Mouse (Mus musculus): ENCODE measurements around the gene Tns2. TPM values are rescaled to one million over a fixed set of nuclear protein-coding genes. Genes with fewer than 3 reads are reported as not detected.

Gene Tns2
- polyA plus RNA-seq, 1 experiment from 2014 or later, result 45.9 TPM

DNA sequence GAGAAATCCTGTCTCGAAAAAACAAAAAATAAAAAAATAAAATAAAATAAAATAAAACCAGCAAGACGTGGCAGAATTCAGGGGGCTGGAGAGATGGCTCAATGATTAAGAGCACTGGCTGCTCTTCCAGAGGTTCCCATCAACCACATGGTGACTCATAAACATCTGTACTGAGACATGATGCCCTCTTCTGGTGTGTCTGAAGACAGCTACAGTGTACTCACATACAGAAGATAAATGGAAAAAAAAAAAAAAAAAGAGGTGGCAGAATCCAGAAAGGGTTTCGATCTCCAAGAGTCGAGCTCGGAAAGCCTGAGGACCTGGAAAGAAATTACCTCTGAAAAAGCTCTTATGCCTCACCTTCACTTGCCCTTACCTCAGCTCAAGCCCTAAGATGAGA, 40.9 kb downstream of the Tns2 start:
- H3K27me3 ChIP-seq (replicated peaks; ENCODE audit: control insufficient read depth, insufficient read depth, low read length), result peaks cover 31% of the 10 kb centered on the region
- WGBS, result 81% methylated on average over 5 of the region's 5 CpGs
- no peaks in the 10 kb centered on the region for H3K36me3 ChIP-seq (ENCODE audit: control insufficient read depth, insufficient read depth, low read length)
- H3K9ac ChIP-seq (ENCODE audit: low read depth, low read length), result no peak overlapping the region
- H3K4me3 ChIP-seq (ENCODE audit: low read depth, low read length), result no peak overlapping the region
- no peaks in the 10 kb centered on the region for H3K9me3 ChIP-seq (ENCODE audit: control insufficient read depth, low read length)
- peaks cover 14% of the 10 kb centered on the region for H3K4me1 ChIP-seq (ENCODE audit: control insufficient read depth, insufficient read depth, low read length)
- no peak overlapping the region for H3K4me2 ChIP-seq (ENCODE audit: low read depth, low read length)
- ATAC-seq (ENCODE audit: low read depth) (no peak), DNase-seq (ENCODE audit: low spot score) (no peak)
- H3K27ac ChIP-seq (replicated peaks; ENCODE audit: low read depth, low read length), result no peak overlapping the region

DNA sequence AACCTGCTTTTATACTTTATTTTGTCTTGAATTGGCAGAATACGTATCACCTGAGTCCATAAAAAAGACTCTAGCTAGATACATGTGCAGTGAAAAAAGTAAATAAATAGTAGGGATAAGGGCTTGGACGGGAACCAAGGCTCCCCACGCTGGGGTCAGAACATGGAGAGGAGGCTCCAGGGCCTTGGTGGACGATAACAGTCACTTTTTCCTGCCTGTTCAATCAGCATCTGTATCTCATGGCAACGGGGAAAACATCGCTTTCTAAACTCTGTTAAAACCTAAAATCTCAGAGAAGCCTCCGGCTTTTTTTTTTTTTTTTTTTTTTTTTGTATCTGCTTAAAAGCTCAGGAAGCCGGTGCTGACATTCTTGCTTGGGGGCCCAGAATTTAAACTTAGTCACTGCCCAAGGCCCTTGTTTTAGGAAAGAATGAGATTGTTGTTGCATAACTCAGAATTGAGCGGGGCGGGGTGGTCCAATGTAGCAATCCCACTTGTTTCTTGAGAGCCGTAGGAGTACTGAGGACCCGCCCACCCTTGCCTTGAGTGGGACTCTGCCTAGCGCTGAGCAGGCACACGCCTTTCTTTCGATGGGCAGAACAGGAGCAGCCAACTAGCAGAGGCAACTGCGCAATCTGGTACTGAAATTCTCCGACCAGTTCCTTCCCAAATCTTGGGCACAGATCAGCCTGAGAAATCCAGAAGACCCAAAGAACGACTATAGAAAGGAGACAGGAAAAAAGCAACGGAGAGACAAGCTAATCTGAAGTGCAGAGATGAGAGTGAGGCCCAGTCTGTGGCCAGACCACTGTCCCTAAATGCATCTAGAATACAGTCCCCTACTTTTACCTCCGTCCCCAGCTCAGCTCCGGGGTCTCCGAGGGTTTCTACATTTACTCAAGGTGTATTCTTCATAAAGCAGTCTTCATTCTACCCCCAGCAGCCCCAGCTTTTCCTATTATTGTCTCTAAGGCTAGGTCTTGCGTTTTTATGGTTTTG, 43.0 kb downstream of the Tns2 start:
- Histone ChIP-seq H3K27me3 (replicated peaks; ENCODE audit: control insufficient read depth, insufficient read depth, low read length) (peaks cover 32% of the 10 kb centered on the region), H3K27ac (replicated peaks; ENCODE audit: low read depth, low read length) (no peak overlapping the region), H3K9ac (ENCODE audit: low read depth, low read length) (no peak overlapping the region), H3K4me3 (ENCODE audit: low read depth, low read length) (no peak overlapping the region), H3K4me1 (ENCODE audit: control insufficient read depth, insufficient read depth, low read length) (peaks cover 11% of the 10 kb centered on the region; the same call in 1 of the 2 replicates), H3K36me3 (ENCODE audit: control insufficient read depth, insufficient read depth, low read length) (no peaks in the 10 kb centered on the region), H3K4me2 (ENCODE audit: low read depth, low read length) (no peak overlapping the region), H3K9me3 (ENCODE audit: control insufficient read depth, low read length) (no peaks in the 10 kb centered on the region)
- 43% methylated on average over 23 of the region's 23 CpGs for WGBS
- DNase-seq (ENCODE audit: low spot score) (peak; percentile 68), ATAC-seq (ENCODE audit: low read depth) (0 out of 2 replicates have a peak, but pooled peaks have one; percentile 56)

DNA sequence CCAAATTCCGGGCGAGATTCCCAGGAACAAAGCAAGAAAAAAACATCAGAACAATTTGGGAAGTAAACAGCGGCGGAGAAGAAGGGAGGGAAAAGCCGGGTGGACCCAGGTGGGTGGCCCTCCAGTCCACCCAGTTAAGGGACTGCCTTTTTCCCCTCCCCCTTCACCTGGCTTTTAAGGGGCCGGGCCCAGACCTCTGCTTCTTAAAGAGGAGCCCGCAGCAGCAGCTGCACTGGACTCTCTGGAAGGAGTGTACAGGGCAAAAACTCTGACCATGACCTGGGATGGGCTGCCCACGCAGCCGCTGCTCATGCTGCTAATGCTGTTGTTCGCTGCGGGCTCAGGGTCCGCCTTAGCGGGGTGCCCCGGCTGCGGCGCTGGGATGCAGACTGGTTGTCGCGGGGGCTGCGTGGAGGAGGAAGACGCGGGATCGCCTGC, 44.1 kb downstream of the Tns2 start, which contains the start of gene Igfbp6:
TSS of gene Igfbp6 (plus strand) at position 89 of the 438 bp plus-strand sequence.
- DNase-seq (ENCODE audit: low spot score) (no peak), ATAC-seq (ENCODE audit: low read depth) (no peak)
- Histone ChIP-seq H3K4me1 (ENCODE audit: control insufficient read depth, insufficient read depth, low read length) (peaks cover 11% of the 10 kb centered on the region; the same call in 1 of the 2 replicates), H3K4me3 (ENCODE audit: low read depth, low read length) (peak within 1 kb of the TSS; percentile 28), H3K27me3 (replicated peaks; ENCODE audit: control insufficient read depth, insufficient read depth, low read length) (peaks cover 32% of the 10 kb centered on the region), H3K27ac (replicated peaks; ENCODE audit: low read depth, low read length) (no peak within 1 kb of the TSS), H3K4me2 (ENCODE audit: low read depth, low read length) (peak within 1 kb of the TSS; percentile 48), H3K9me3 (ENCODE audit: control insufficient read depth, low read length) (no peaks in the 10 kb centered on the region), H3K9ac (ENCODE audit: low read depth, low read length) (peak within 1 kb of the TSS; percentile 21; the same call in 1 of the 2 replicates), H3K36me3 (ENCODE audit: control insufficient read depth, insufficient read depth, low read length) (no peaks in the 10 kb centered on the region)
- WGBS, result 5% methylated on average over 19 of the region's 22 CpGs

DNA sequence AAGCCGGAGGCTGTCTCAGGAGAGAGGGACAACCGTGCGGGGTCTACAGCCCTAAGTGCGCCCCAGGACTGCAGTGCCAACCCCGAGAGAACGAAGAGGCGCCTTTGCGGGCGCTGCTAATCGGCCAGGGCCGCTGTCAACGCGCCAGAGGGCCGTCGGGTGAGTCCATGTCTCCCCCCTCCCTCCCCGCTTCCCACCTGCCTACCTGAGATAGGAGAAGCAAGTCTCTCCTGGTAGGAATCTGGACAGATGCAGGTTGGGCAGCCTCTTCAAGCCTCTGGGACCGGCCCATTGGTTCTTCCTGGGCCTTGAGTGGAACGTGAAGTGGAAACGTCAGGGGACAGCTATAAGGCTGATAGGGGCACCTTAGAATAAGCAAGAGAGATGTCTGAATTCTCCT, 44.5 kb downstream of the Tns2 start:
- peaks cover 11% of the 10 kb centered on the region; the same call in 1 of the 2 replicates for H3K4me1 ChIP-seq (ENCODE audit: control insufficient read depth, insufficient read depth, low read length)
- WGBS, result 13% methylated on average over 15 of the region's 19 CpGs
- H3K27me3 ChIP-seq (replicated peaks; ENCODE audit: control insufficient read depth, insufficient read depth, low read length), result peaks cover 32% of the 10 kb centered on the region
- peak overlapping the region; percentile 28 for H3K4me3 ChIP-seq (ENCODE audit: low read depth, low read length)
- peak overlapping the region; percentile 48 for H3K4me2 ChIP-seq (ENCODE audit: low read depth, low read length)
- ATAC-seq (ENCODE audit: low read depth), result no peak
- H3K9ac ChIP-seq (ENCODE audit: low read depth, low read length), result peak overlapping the region; percentile 21; the same call in 1 of the 2 replicates
- no peaks in the 10 kb centered on the region for H3K36me3 ChIP-seq (ENCODE audit: control insufficient read depth, insufficient read depth, low read length)
- DNase-seq (ENCODE audit: low spot score), result no peak
- H3K9me3 ChIP-seq (ENCODE audit: control insufficient read depth, low read length), result no peaks in the 10 kb centered on the region
- H3K27ac ChIP-seq (replicated peaks; ENCODE audit: low read depth, low read length), result no peak overlapping the region

DNA sequence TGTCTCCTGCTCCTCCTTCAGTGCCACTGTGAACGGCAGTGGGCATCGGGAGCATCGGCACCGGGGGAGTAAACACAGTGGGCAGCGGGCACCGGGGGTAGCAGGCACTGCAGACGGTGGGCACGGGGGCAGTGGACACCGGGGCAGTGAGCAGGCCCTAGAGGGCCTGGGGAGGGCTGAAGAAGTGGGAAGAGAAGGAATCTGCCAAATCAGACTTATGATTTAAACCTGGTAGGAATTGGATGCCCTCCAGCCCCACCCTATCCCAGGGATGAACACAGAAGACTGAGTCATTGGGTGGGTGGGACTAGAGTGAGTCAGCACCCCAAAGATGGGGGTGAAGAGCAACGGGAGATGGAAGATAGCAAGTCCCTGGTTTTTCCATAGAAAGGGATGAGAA, 45.1 kb downstream of the Tns2 start:
- no peak overlapping the region for H3K27ac ChIP-seq (replicated peaks; ENCODE audit: low read depth, low read length)
- no peaks in the 10 kb centered on the region for H3K9me3 ChIP-seq (ENCODE audit: control insufficient read depth, low read length)
- no peak for ATAC-seq (ENCODE audit: low read depth)
- WGBS, result 85% methylated on average over 10 of the region's 10 CpGs
- no peak for DNase-seq (ENCODE audit: low spot score)
- no peaks in the 10 kb centered on the region for H3K36me3 ChIP-seq (ENCODE audit: control insufficient read depth, insufficient read depth, low read length)
- peaks cover 11% of the 10 kb centered on the region; the same call in 1 of the 2 replicates for H3K4me1 ChIP-seq (ENCODE audit: control insufficient read depth, insufficient read depth, low read length)
- no peak overlapping the region for H3K4me2 ChIP-seq (ENCODE audit: low read depth, low read length)
- H3K9ac ChIP-seq (ENCODE audit: low read depth, low read length), result no peak overlapping the region
- no peak overlapping the region for H3K4me3 ChIP-seq (ENCODE audit: low read depth, low read length)
- peaks cover 32% of the 10 kb centered on the region for H3K27me3 ChIP-seq (replicated peaks; ENCODE audit: control insufficient read depth, insufficient read depth, low read length)

DNA sequence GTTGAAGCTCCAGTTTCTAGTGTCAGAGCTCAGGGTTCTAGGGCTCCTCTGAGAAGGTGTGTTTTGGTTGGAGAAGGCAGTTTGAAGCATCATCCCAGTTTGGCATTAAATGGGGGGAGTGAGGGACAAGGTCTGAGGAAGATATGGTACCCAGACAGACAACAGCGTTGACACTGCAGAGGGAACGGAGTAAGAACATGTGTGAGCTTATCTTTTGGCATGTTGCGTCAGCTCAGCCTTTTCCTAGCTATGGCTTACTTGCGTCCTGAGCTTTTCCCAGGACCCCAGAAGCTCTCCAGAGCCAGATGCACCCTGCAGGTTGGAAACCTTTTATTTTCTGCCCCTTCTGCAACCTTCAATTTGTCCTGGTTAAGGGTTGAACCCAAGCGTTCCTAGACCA, 45.9 kb downstream of the Tns2 start:
- no peak overlapping the region for H3K4me3 ChIP-seq (ENCODE audit: low read depth, low read length)
- ATAC-seq (ENCODE audit: low read depth) (no peak), DNase-seq (ENCODE audit: low spot score) (no peak)
- no peak overlapping the region for H3K9ac ChIP-seq (ENCODE audit: low read depth, low read length)
- no peaks in the 10 kb centered on the region for H3K9me3 ChIP-seq (ENCODE audit: control insufficient read depth, low read length)
- H3K4me2 ChIP-seq (ENCODE audit: low read depth, low read length), result no peak overlapping the region
- H3K4me1 ChIP-seq (ENCODE audit: control insufficient read depth, insufficient read depth, low read length), result peaks cover 13% of the 10 kb centered on the region
- no peaks in the 10 kb centered on the region for H3K36me3 ChIP-seq (ENCODE audit: control insufficient read depth, insufficient read depth, low read length)
- peaks cover 32% of the 10 kb centered on the region for H3K27me3 ChIP-seq (replicated peaks; ENCODE audit: control insufficient read depth, insufficient read depth, low read length)
- no peak overlapping the region for H3K27ac ChIP-seq (replicated peaks; ENCODE audit: low read depth, low read length)
- 88% methylated on average over 5 of the region's 5 CpGs for WGBS

DNA sequence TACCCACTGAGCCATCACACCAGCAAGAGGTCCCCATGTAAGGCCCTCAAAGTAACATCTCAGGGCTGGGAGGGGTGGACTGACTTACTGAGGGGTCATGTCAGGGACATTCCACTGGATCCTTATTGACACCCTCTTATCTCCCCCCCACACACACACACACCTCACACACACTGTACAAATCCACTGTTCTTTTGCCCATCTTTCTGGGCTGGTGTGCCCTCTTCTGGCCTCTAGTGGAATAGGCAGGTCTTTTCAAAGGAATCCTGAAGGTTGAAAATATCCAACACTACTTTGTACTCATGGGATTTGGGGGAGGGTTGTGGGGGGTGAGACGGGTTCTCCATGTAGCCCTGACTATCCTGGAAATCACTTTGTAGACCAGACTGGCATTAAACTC, 46.7 kb downstream of the Tns2 start:
- Histone ChIP-seq H3K4me1 (ENCODE audit: control insufficient read depth, insufficient read depth, low read length) (peaks cover 13% of the 10 kb centered on the region), H3K27me3 (replicated peaks; ENCODE audit: control insufficient read depth, insufficient read depth, low read length) (peaks cover 30% of the 10 kb centered on the region), H3K9me3 (ENCODE audit: control insufficient read depth, low read length) (no peaks in the 10 kb centered on the region), H3K36me3 (ENCODE audit: control insufficient read depth, insufficient read depth, low read length) (no peaks in the 10 kb centered on the region), H3K9ac (ENCODE audit: low read depth, low read length) (no peak overlapping the region), H3K27ac (replicated peaks; ENCODE audit: low read depth, low read length) (no peak overlapping the region), H3K4me3 (ENCODE audit: low read depth, low read length) (no peak overlapping the region), H3K4me2 (ENCODE audit: low read depth, low read length) (no peak overlapping the region)
- ATAC-seq (ENCODE audit: low read depth), result peak; percentile 53; the same call in 1 of the 2 replicates
- 0% methylated on average over 1 of the region's 1 CpGs for WGBS
- peak; percentile 26 for DNase-seq (ENCODE audit: low spot score)

DNA sequence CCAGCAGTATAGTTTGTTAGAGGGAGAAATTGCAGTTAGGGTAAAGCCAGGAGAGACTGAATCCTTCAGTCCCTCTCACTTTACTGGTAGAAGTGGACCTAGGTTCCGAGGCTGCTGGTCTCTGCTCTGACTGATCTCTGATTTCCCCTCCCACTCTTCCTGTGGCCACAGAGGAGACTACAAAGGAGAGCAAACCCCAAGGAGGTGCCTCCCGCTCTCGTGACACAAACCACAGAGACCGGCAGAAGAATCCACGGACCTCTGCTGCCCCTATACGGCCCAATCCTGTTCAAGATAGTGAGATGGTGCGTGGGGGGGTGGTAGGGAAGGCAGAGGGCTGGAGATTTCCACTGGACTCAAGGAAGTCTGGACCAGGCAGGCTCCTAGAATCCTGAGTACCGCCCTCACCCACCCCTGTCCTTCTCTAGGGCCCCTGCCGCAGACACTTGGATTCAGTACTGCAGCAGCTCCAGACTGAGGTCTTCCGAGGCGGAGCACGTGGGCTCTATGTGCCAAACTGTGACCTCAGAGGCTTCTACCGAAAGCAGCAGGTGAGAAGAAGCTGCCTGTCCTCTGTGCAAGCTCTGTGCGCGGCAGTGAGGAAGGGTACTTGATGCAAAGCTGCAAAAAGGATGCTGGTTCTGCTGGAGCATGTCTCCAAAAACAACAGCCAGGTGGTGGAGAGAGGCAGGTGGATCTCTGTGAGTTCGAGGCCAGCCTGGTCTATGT, 47.6 kb downstream of the Tns2 start:
- WGBS, result 69% methylated on average over 16 of the region's 16 CpGs
- Histone ChIP-seq H3K36me3 (ENCODE audit: control insufficient read depth, insufficient read depth, low read length) (no peaks in the 10 kb centered on the region), H3K4me2 (ENCODE audit: low read depth, low read length) (no peak overlapping the region)

More for the DNA sequence above, 47.6 kb downstream of the Tns2 start:
- DNase-seq (ENCODE audit: low spot score), result no peak
- peaks cover 28% of the 10 kb centered on the region for H3K27me3 ChIP-seq (replicated peaks; ENCODE audit: control insufficient read depth, insufficient read depth, low read length)
- peaks cover 13% of the 10 kb centered on the region for H3K4me1 ChIP-seq (ENCODE audit: control insufficient read depth, insufficient read depth, low read length)
- H3K4me3 ChIP-seq (ENCODE audit: low read depth, low read length), result no peak overlapping the region
- H3K9ac ChIP-seq (ENCODE audit: low read depth, low read length), result no peak overlapping the region
- no peaks in the 10 kb centered on the region for H3K9me3 ChIP-seq (ENCODE audit: control insufficient read depth, low read length)
- no peak for ATAC-seq (ENCODE audit: low read depth)
- H3K27ac ChIP-seq (replicated peaks; ENCODE audit: low read depth, low read length), result no peak overlapping the region
